Mouse (Mus musculus) bone marrow, adult 2 months (tissue): Measurements from ENCODE around the gene Myo9b.

Experiments used
- CTCF ChIP-seq: fragments of 200-500 bp; IDR thresholded peaks from 2 replicates; pipeline ENCODE4 v1.5.1; 2011; ENCODE audit warnings: low read length, control low read depth; ENCODE audit not compliant: control insufficient read depth, insufficient read depth
- POLR2A ChIP-seq: fragments of 200-500 bp; IDR thresholded peaks from 2 replicates; pipeline ENCODE4 v1.6.1; 2011; ENCODE audit warnings: low read depth, mild to moderate bottlenecking, control low read depth, low read length, borderline replicate concordance; ENCODE audit not compliant: control insufficient read depth

DNA sequence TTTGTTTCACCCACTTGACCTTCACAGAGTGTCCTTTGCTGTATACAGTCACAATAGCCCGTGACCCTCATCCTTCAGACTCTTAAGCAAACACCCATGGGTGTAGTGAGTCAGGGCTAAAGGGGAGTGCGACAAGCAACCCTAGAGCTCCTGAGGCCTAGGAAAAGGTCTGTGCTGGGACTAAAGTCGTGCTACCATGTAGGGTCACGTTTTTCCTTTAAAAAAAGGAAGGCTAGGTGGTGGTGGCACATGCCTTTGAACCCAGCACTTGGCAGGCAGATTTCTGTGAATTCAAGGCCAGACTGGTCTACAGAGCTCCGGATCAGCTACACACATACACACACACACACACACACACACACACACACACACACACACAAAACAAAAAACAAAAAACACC is 884 bp upstream of the Myo9b start:
- TF ChIP-seq CTCF (no peak), POLR2A (no peak)
